8 mouse cellular contexts compared by ENCODE assay signal in the genomic region with DNA sequence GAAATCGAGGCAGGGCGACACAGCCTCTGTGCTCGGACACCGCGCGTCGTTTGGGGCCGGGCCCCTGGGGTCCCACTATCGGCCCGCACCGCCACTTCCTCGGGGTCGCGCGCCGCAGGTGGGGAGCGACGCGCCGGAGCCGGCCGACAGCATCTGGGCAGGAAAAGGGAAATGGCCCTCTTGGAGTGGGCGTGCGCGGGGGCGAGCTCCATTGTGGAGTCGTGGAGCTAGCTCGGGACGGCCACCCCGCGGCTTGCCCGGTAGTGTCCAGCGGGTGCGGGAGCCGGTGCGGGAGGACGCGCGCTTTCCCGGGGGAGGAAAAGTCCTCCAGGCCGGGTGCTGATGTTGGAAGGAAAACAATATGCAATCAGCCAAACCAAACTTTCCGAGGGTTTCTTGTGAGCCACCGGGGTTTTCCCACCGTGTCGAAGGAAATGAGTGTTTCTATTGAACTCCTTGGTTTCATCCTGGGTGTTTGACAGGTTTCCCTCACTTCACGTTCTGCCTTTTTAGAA. TPM values are rescaled to one million over a fixed set of nuclear protein-coding genes. Genes with fewer than 3 reads are reported as not detected.
DNase-seq lines count a peak whose midpoint lies in the region; ATAC-seq and TF ChIP-seq lines count a peak whose summit lies in the region.

No protein-coding gene starts in this region.

- peak; percentile 52 for ATAC-seq in common myeloid progenitor, adult 5-6 weeks (replicated peaks; ENCODE audit: low read depth, poor library complexity, severe bottlenecking)
- ATAC-seq in kidney, embryonic 14.5 days (ENCODE audit: low FRiP score, low TSS enrichment) = peak; percentile 75
- ATAC-seq in liver, embryonic 15.5 days (ENCODE audit: insufficient read depth) = peak; percentile 43; the same call in 1 of the 2 replicates
- ATAC-seq in neural tube, embryonic 13.5 days (ENCODE audit: low read depth) = peak; percentile 81

- no peaks in the 10 kb centered on the region for H3K27me3 ChIP-seq in MEL (ENCODE audit: control insufficient read depth in 1 of 2, insufficient read depth in 2 of 2, low read length in 2 of 2)
- H3K27me3 ChIP-seq in kidney, embryonic 14.5 days (ENCODE audit: control insufficient read depth, insufficient read depth, low read length) = no peaks in the 10 kb centered on the region
- H3K27me3 ChIP-seq in liver, embryonic 15.5 days = peaks cover 6% of the 10 kb centered on the region; the same call in 1 of the 2 replicates
- H3K27me3 ChIP-seq in neural tube, embryonic 13.5 days = no peaks in the 10 kb centered on the region

- H3K79me2 ChIP-seq in MEL (ENCODE audit: control insufficient read depth, insufficient read depth, low read length, poor library complexity) = peaks cover 6% of the 10 kb centered on the region

- H3K36me3 ChIP-seq in MEL (ENCODE audit: control insufficient read depth in 1 of 2, insufficient read depth in 2 of 2, low read length in 2 of 2) = peaks cover 0 to 12% of the 10 kb centered on the region in 2 experiments; a peak in 2 of 4 replicates
- H3K36me3 ChIP-seq in kidney, embryonic 14.5 days (ENCODE audit: control insufficient read depth, insufficient read depth, low read length) = no peaks in the 10 kb centered on the region
- H3K36me3 ChIP-seq in liver, embryonic 15.5 days (replicated peaks) = no peaks in the 10 kb centered on the region
- H3K36me3 ChIP-seq in neural tube, embryonic 13.5 days = no peaks in the 10 kb centered on the region

- no peaks in the 10 kb centered on the region for H3K9me3 ChIP-seq in MEL (replicated peaks; ENCODE audit: insufficient read depth, low read length)
- no peaks in the 10 kb centered on the region for H3K9me3 ChIP-seq in kidney, embryonic 14.5 days (ENCODE audit: control insufficient read depth, low read length)
- H3K9me3 ChIP-seq in liver, embryonic 15.5 days (replicated peaks) = no peaks in the 10 kb centered on the region
- H3K9me3 ChIP-seq in neural tube, embryonic 13.5 days = no peaks in the 10 kb centered on the region

- TF ChIP-seq CTCF in MEL (IDR thresholded peaks at IDR 0.05 in 2 of 3, conservative IDR thresholded peaks at IDR 0.05 in 1 of 3; ENCODE audit: control insufficient read depth in 1 of 3, insufficient read depth in 1 of 3, low read depth in 2 of 3, low read length in 3 of 3, poor library complexity in 1 of 3, severe bottlenecking in 1 of 3) = no peak

- TF ChIP-seq RAD21 in MEL (IDR thresholded peaks at IDR 0.05; ENCODE audit: low read depth, low read length) = no peak

- DNase-seq in 3134 (ENCODE audit: extremely low read depth, insufficient read length, low spot score) = peak; percentile 60
- peak; percentile 67 for DNase-seq in MEL (ENCODE audit: low read depth, low spot score)
- peak; percentile 42 for DNase-seq in heart, adult 8-10 months (ENCODE audit: low spot score)
- DNase-seq in thymus, postnatal 14 days = peak; percentile 78

- H3K9ac ChIP-seq in MEL (ENCODE audit: control insufficient read depth, low read depth, low read length, poor library complexity, severe bottlenecking) = peak overlapping the region; percentile 85
- H3K9ac ChIP-seq in kidney, embryonic 14.5 days (ENCODE audit: low read depth, low read length) = peak overlapping the region; percentile 79
- peak overlapping the region; percentile 75 for H3K9ac ChIP-seq in liver, embryonic 15.5 days
- peak overlapping the region; percentile 89 for H3K9ac ChIP-seq in neural tube, embryonic 13.5 days

- WGBS in kidney, embryonic 14.5 days = under 1% methylated on average over 45 of the region's 46 CpGs
- under 1% methylated on average over 46 of the region's 46 CpGs for WGBS in liver, embryonic 15.5 days (ENCODE audit: insufficient replicate concordance)
- under 1% methylated on average over 46 of the region's 46 CpGs for WGBS in neural tube, embryonic 13.5 days

- H3K4me2 ChIP-seq in kidney, embryonic 14.5 days (replicated peaks; ENCODE audit: low read depth, low read length) = peak overlapping the region; percentile 61
- peak overlapping the region; percentile 98 for H3K4me2 ChIP-seq in liver, embryonic 15.5 days
- H3K4me2 ChIP-seq in neural tube, embryonic 13.5 days = peak overlapping the region; percentile 70

- H3K4me3 ChIP-seq in MEL (ENCODE audit: control insufficient read depth in 1 of 2, insufficient read depth in 1 of 2, low read depth in 2 of 2, low read length in 2 of 2) = peak overlapping the region; percentile 91 to 98
- H3K4me3 ChIP-seq in kidney, embryonic 14.5 days (ENCODE audit: low read length) = peak overlapping the region; percentile 95
- peak overlapping the region; percentile 79 for H3K4me3 ChIP-seq in liver, embryonic 15.5 days (replicated peaks)
- H3K4me3 ChIP-seq in neural tube, embryonic 13.5 days = peak overlapping the region; percentile 81

- H3K4me1 ChIP-seq in MEL (ENCODE audit: control insufficient read depth in 1 of 2, insufficient read depth in 2 of 2, low read length in 2 of 2) = peaks cover 6 to 26% of the 10 kb centered on the region in 2 experiments
- no peaks in the 10 kb centered on the region for H3K4me1 ChIP-seq in kidney, embryonic 14.5 days (ENCODE audit: control insufficient read depth, insufficient read depth, low read length)
- H3K4me1 ChIP-seq in liver, embryonic 15.5 days (replicated peaks) = peaks cover 33% of the 10 kb centered on the region
- H3K4me1 ChIP-seq in neural tube, embryonic 13.5 days (replicated peaks) = peaks cover 31% of the 10 kb centered on the region

- TF ChIP-seq POLR2A in MEL (IDR thresholded peaks at IDR 0.05; ENCODE audit: control insufficient read depth in 1 of 2, insufficient read depth in 1 of 2, low read depth in 1 of 2, low read length in 2 of 2, poor library complexity in 1 of 2) = no peak

- no peak; a peak in 1 of 4 replicates for TF ChIP-seq EP300 in MEL (IDR thresholded peaks at IDR 0.05; ENCODE audit: low read depth in 1 of 2, low read length in 2 of 2)

- peak overlapping the region; percentile 7 for H3K27ac ChIP-seq in MEL (ENCODE audit: control insufficient read depth, low read depth, low read length)
- peak overlapping the region; percentile 69 for H3K27ac ChIP-seq in kidney, embryonic 14.5 days (ENCODE audit: low read depth, low read length)
- 0 out of 2 replicates have a peak overlapping the region, but pooled peaks have one; percentile 29 for H3K27ac ChIP-seq in liver, embryonic 15.5 days (replicated peaks)
- peak overlapping the region; percentile 94 for H3K27ac ChIP-seq in neural tube, embryonic 13.5 days (replicated peaks)

TF ChIP-seq in MEL, 35 proteins besides CTCF, POLR2A, EP300 and RAD21:
- TF ChIP-seq HCFC1 (IDR thresholded peaks at IDR 0.05; ENCODE audit: low read depth, low read length) = no peak; the same call in 1 of the 2 replicates
- peak; percentile 37; the same call in 1 of the 2 replicates for TF ChIP-seq NRF1 (IDR thresholded peaks at IDR 0.05; ENCODE audit: insufficient read depth, low read depth, low read length, poor library complexity, severe bottlenecking)
- TF ChIP-seq USF1 (IDR thresholded peaks at IDR 0.05; ENCODE audit: low read depth, low read length) = no peak
TF ChIP-seq in MEL: peak in this region for 1.

RNA-seq across cellular contexts. Expression of a gene that starts 0.5 kb away (rescaled TPM):
- 16.7 and 18.1 TPM in 2 replicates for total RNA-seq in MEL (2012; rRNA removed)
- polyA plus RNA-seq in MEL (2012; ENCODE audit: insufficient read depth in 1 of 2, insufficient read length in 2 of 2, low read depth in 1 of 2, low replicate concordance in 2 of 2, missing spikeins in 1 of 2) = 10 to 100 TPM in 1 of 2 experiments, not detected in 1; 38.4 TPM
- 24.5 and 32.6 TPM in 2 replicates for total RNA-seq in common myeloid progenitor, adult 5-6 weeks (2017)
- 10 to 100 TPM; 20.0 to 24.4 (median 23.4) TPM for total RNA-seq in heart, adult 8-10 months (2022)
- polyA plus RNA-seq in kidney, embryonic 14.5 days (2014; fragmentation: Nextera tagmentation; extraction: Ambion mirVana) = 69.2 and 86.8 TPM in 2 replicates
- polyA plus RNA-seq in liver, embryonic 15.5 days (2015; fragmentation: Nextera tagmentation; extraction: Ambion mirVana) = 8.6 and 9.0 TPM in 2 replicates
- 106 and 121 TPM in 2 replicates for polyA plus RNA-seq in neural tube, embryonic 13.5 days (2015; fragmentation: Nextera tagmentation; extraction: Ambion mirVana)

RNA-seq across cellular contexts. Expression of a gene that starts 12.4 kb away (rescaled TPM):
- 1.8 and 2.0 TPM in 2 replicates for total RNA-seq in MEL (2012; rRNA removed)
- polyA plus RNA-seq in MEL (2012; ENCODE audit: insufficient read depth in 1 of 2, insufficient read length in 2 of 2, low read depth in 1 of 2, low replicate concordance in 2 of 2, missing spikeins in 1 of 2) = 1 to 10 TPM in 1 of 2 experiments, not detected in 1; 3.9 TPM
- 6.9 and 10.6 TPM in 2 replicates for total RNA-seq in common myeloid progenitor, adult 5-6 weeks (2017)
- 10 to 100 TPM in 2 of 4 experiments, 1 to 10 TPM in 2; 6.9 to 11.2 (median 8.7) TPM for total RNA-seq in heart, adult 8-10 months (2022)
- polyA plus RNA-seq in kidney, embryonic 14.5 days (2014; fragmentation: Nextera tagmentation; extraction: Ambion mirVana) = 4.6 and 4.8 TPM in 2 replicates
- 0.71 and 0.76 TPM in 2 replicates for polyA plus RNA-seq in liver, embryonic 15.5 days (2015; fragmentation: Nextera tagmentation; extraction: Ambion mirVana)
- 1.3 TPM in 2 replicates for polyA plus RNA-seq in neural tube, embryonic 13.5 days (2015; fragmentation: Nextera tagmentation; extraction: Ambion mirVana)

RNA-seq across cellular contexts. Expression of a gene that starts 59.6 kb away (rescaled TPM):
- 7.2 and 7.5 TPM in 2 replicates for total RNA-seq in MEL (2012; rRNA removed)
- 1 to 10 TPM in 1 of 2 experiments, not detected in 1; 7.4 TPM for polyA plus RNA-seq in MEL (2012; ENCODE audit: insufficient read depth in 1 of 2, insufficient read length in 2 of 2, low read depth in 1 of 2, low replicate concordance in 2 of 2, missing spikeins in 1 of 2)
- 10.0 and 14.7 TPM in 2 replicates for total RNA-seq in common myeloid progenitor, adult 5-6 weeks (2017)
- 10 to 100 TPM; 10.3 to 22.4 (median 13.3) TPM for total RNA-seq in heart, adult 8-10 months (2022)
- polyA plus RNA-seq in kidney, embryonic 14.5 days (2014; fragmentation: Nextera tagmentation; extraction: Ambion mirVana) = 13.1 and 14.8 TPM in 2 replicates
- 2.5 and 2.7 TPM in 2 replicates for polyA plus RNA-seq in liver, embryonic 15.5 days (2015; fragmentation: Nextera tagmentation; extraction: Ambion mirVana)
- polyA plus RNA-seq in neural tube, embryonic 13.5 days (2015; fragmentation: Nextera tagmentation; extraction: Ambion mirVana) = 7.5 and 7.9 TPM in 2 replicates

Comparison
In these comparisons a context has a peak if more than half of its experiments do, and no peak if none do; other contexts are left out.
1. Peak in every context shown above with its lines: DNase-seq, ATAC-seq, H3K4me3 ChIP-seq and H3K27ac ChIP-seq.
2. H3K27ac ChIP-seq: peak in every context shown above with its lines; median percentile 94 in neural tube, embryonic 13.5 days; 69 in kidney, embryonic 14.5 days; 29 in liver, embryonic 15.5 days; 7 in MEL.